Comparison of ENCODE assay signal across 14 mouse cellular contexts in the genomic region with DNA sequence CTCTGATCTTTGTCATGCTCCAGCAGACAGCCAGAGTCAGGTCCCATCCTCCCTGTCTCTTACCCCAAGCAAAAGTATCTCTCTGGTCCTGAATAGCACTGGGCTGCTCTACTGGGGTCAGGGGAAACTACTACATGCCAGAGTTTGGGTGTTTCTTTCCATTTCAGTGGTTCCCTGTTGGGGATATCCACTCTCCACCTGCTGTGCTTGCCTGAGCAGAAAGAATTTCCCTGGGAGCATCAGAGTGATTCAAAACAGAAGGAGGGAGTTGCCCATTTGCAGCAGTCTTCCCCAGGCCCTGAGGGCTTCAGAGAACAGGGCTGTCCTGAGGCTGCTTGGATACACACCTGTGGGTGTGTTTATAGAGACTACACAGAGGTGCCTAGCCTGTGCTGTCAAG. TPM values are rescaled to one million over a fixed set of nuclear protein-coding genes. Genes with fewer than 3 reads are reported as not detected.
DNase-seq lines count a peak whose midpoint lies in the region; ATAC-seq lines count a peak whose summit lies in the region.
"Had no signal": no experiment of that assay in that cellular context is flagged by ENCODE, and none has a peak within 500 bp of the region (broad histone marks: within the 10 kb centered on the region; RNA-seq: fewer than 3 reads in every experiment).

No protein-coding gene starts in this region.

- no peak for ATAC-seq in heart, embryonic 12.5 days (ENCODE audit: insufficient number of reproducible peaks, low FRiP score)
- no peak for ATAC-seq in lung, embryonic 16.5 days (ENCODE audit: low read depth)
- ATAC-seq in embryonic facial prominence, embryonic 14.5 days (ENCODE audit: low read depth) = no peak
- no peak for ATAC-seq in granulocyte monocyte progenitor cell, adult 5-6 weeks (replicated peaks; ENCODE audit: poor library complexity, severe bottlenecking)
- ATAC-seq: CD4-positive, CD25-positive, alpha-beta regulatory T cell, adult 4 months had no signal

- no peak overlapping the region for H3K4me3 ChIP-seq in heart, embryonic 12.5 days
- H3K4me3 ChIP-seq in lung, embryonic 16.5 days (ENCODE audit: low read length) = peak overlapping the region; percentile 13
- H3K4me3 ChIP-seq in embryonic facial prominence, embryonic 14.5 days (ENCODE audit: low read depth, low read length) = no peak overlapping the region
- H3K4me3 ChIP-seq: embryonic facial prominence, embryonic 15.5 days; liver, embryonic 13.5 days; megakaryocyte, embryonic 14.5 days had no signal

- H3K27me3 ChIP-seq in heart, embryonic 12.5 days (replicated peaks) = peaks cover 85% of the 10 kb centered on the region
- H3K27me3 ChIP-seq in lung, embryonic 16.5 days (ENCODE audit: control insufficient read depth, insufficient read depth, low read depth, low read length) = peaks cover 11% of the 10 kb centered on the region
- peaks cover 29% of the 10 kb centered on the region for H3K27me3 ChIP-seq in embryonic facial prominence, embryonic 14.5 days (replicated peaks; ENCODE audit: control insufficient read depth, insufficient read depth, low read length)

- no peaks in the 10 kb centered on the region for H3K9me3 ChIP-seq in heart, embryonic 12.5 days (replicated peaks)
- H3K9me3 ChIP-seq in lung, embryonic 16.5 days (ENCODE audit: control insufficient read depth, low read length) = no peaks in the 10 kb centered on the region
- no peaks in the 10 kb centered on the region for H3K9me3 ChIP-seq in embryonic facial prominence, embryonic 14.5 days (ENCODE audit: control insufficient read depth, low read length)
- H3K9me3 ChIP-seq: embryonic facial prominence, embryonic 15.5 days; liver, embryonic 13.5 days had no signal

- intact Hi-C loops in heart, postnatal 25 days (cut with DNase I) = loop anchor here (5.0 kb wide), 3 partner anchors 33 to 62 kb away; no protein-coding TSS in a partner anchor

- H3K27ac ChIP-seq in heart, embryonic 12.5 days (ENCODE audit: poor library complexity, severe bottlenecking) = no peak overlapping the region
- H3K27ac ChIP-seq in lung, embryonic 16.5 days (ENCODE audit: low read length) = no peak overlapping the region
- H3K27ac ChIP-seq in embryonic facial prominence, embryonic 14.5 days (replicated peaks; ENCODE audit: low read depth, low read length) = no peak overlapping the region
- H3K27ac ChIP-seq: embryonic facial prominence, embryonic 15.5 days; liver, embryonic 13.5 days had no signal

- peaks cover 31% of the 10 kb centered on the region for H3K4me1 ChIP-seq in heart, embryonic 12.5 days (replicated peaks)
- H3K4me1 ChIP-seq in lung, embryonic 16.5 days (replicated peaks; ENCODE audit: control insufficient read depth, insufficient read depth, low read length) = peaks cover 11% of the 10 kb centered on the region; the same call in 1 of the 2 replicates
- H3K4me1 ChIP-seq in embryonic facial prominence, embryonic 14.5 days (ENCODE audit: control insufficient read depth, insufficient read depth, low read length) = peaks cover 30% of the 10 kb centered on the region

- H3K4me2 ChIP-seq in heart, embryonic 12.5 days = 0 out of 2 replicates have a peak overlapping the region, but pooled peaks have one; percentile 49
- H3K4me2 ChIP-seq in lung, embryonic 16.5 days (ENCODE audit: low read depth, low read length) = peak overlapping the region; percentile 87
- peak overlapping the region; percentile 44; the same call in 1 of the 2 replicates for H3K4me2 ChIP-seq in embryonic facial prominence, embryonic 14.5 days (ENCODE audit: low read depth, low read length)
- H3K4me2 ChIP-seq: liver, embryonic 13.5 days had no signal

- no peak for DNase-seq in heart, postnatal 25 days (ENCODE audit: low spot score)
- DNase-seq in lung, postnatal 4 days = no peak
- DNase-seq in embryonic facial prominence, embryonic 14.5 days (ENCODE audit: low spot score) = no peak
- peak; percentile 51 to 77 for DNase-seq in kidney, postnatal 25 days
- no peak for DNase-seq in thymus, postnatal 36 days
- DNase-seq: cerebellum, adult 8-10 months; liver, embryonic 13.5 days; right cerebral cortex, postnatal 4 days had no signal

- no peak overlapping the region for H3K9ac ChIP-seq in heart, embryonic 12.5 days
- H3K9ac ChIP-seq in lung, embryonic 16.5 days (ENCODE audit: low read length) = 0 out of 2 replicates have a peak overlapping the region, but pooled peaks have one; percentile 15
- H3K9ac ChIP-seq in embryonic facial prominence, embryonic 14.5 days (ENCODE audit: low read depth, low read length) = no peak overlapping the region
- H3K9ac ChIP-seq: embryonic facial prominence, embryonic 15.5 days; liver, embryonic 13.5 days had no signal

- no peaks in the 10 kb centered on the region for H3K36me3 ChIP-seq in heart, embryonic 12.5 days
- 0 out of 2 replicates have a peak, but pooled peaks cover 2% of the 10 kb centered on the region for H3K36me3 ChIP-seq in lung, embryonic 16.5 days (ENCODE audit: control insufficient read depth, insufficient read depth, low read length)
- no peaks in the 10 kb centered on the region for H3K36me3 ChIP-seq in embryonic facial prominence, embryonic 14.5 days (ENCODE audit: control insufficient read depth, insufficient read depth, low read length)
- H3K36me3 ChIP-seq: embryonic facial prominence, embryonic 15.5 days; liver, embryonic 13.5 days had no signal

RNA-seq across cellular contexts. Expression of gene Trabd2b, which starts 3.0 kb away (rescaled TPM):
- 1.1 and 1.5 TPM in 2 replicates for polyA plus RNA-seq in heart, embryonic 12.5 days (2016; fragmentation: Nextera tagmentation; extraction: Ambion mirVana)
- total RNA-seq in heart, postnatal 25 days (2021) = 10 to 100 TPM; 53.5 to 62.8 TPM
- polyA plus RNA-seq in lung, embryonic 16.5 days (2015; fragmentation: Nextera tagmentation; extraction: Ambion mirVana) = 5.1 and 5.4 TPM in 2 replicates
- polyA plus RNA-seq in embryonic facial prominence, embryonic 14.5 days (2014; fragmentation: Nextera tagmentation; extraction: Ambion mirVana) = 3.3 and 3.7 TPM in 2 replicates
- total RNA-seq in granulocyte monocyte progenitor cell, adult 5-6 weeks (2014; fragmentation: Nextera tagmentation) = not detected in 2 replicates
- not detected in 2 replicates for total RNA-seq in granulocyte monocyte progenitor cell, adult 5-6 weeks (2017)
- polyA plus RNA-seq: CD4-positive, CD25-positive, alpha-beta regulatory T cell, adult 4 months had no signal

Comparison
In these comparisons a context has a peak if more than half of its experiments do, and no peak if none do; other contexts are left out.
1. DNase-seq: peak in kidney, postnatal 25 days (2 of 2); none in heart, postnatal 25 days (single experiment), lung, postnatal 4 days (0 of 2), embryonic facial prominence, embryonic 14.5 days (single experiment) and thymus, postnatal 36 days (0 of 2).
2. Peak in every context shown above with its lines, with median percentiles within 50 percentile points of each other: H3K4me2 ChIP-seq.